Mouse (Mus musculus) cerebellum, adult 9-11 months (tissue): ENCODE results near the gene Snx27.

ENCODE experiments used
- DNase-seq: peaks from one replicate; pipeline ENCODE4 v3.0.0; 2022

Gene Snx27

GRCm38 (mm10) chr3:94582456-94582891, at the start of gene Snx27:
TSS of gene Snx27 (minus strand) at chr3:94582716.
- DNase-seq = peak; percentile 93

- no peak for DNase-seq
Measured at GRCm38 (mm10) chr3:94629876-94630275, 47.4 kb upstream of the Snx27 start.

- DNase-seq = no peak
Measured at GRCm38 (mm10) chr3:94628712-94629111, 46.2 kb upstream of the Snx27 start.

DNA sequence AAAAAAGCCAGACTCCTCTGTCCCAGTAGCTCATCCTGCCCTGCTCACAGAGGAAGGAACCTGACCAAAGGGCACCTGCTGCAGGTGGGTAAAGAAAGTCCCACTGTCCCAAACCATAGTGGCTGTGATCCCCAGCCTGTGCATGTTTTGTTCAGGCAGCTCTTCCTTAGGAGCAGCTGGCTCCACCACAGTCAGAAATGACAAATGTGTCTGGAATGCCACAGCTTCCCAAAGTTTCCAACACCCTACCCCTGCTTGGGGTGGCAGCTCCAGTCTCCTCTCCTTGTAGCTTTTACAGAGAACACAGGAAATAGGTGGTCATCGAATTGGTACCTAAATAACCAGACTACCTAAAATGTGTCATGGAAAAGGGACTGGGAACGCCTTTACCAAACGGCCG, 41.8 kb upstream of the Snx27 start:
- no peak for DNase-seq

DNA sequence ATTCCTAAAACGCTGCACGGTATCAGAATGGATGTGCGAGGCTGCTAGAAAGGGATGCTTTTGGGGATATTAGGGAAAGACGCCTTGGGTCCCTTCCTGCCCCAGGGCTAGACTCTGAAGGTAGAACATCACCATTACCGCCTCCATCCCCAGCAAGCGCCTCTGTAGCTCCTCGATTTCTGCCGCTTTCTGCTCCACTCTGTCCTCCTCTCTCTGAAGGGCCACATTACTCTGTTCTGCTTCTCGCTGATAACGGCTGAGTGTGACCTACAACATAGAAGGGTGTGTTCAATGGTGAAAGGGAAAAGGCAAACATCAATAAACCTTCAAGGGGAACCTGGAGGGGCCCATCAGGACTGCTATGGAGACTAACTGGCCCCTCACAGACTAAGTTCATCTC, 40.0 kb upstream of the Snx27 start:
- DNase-seq = no peak

DNA sequence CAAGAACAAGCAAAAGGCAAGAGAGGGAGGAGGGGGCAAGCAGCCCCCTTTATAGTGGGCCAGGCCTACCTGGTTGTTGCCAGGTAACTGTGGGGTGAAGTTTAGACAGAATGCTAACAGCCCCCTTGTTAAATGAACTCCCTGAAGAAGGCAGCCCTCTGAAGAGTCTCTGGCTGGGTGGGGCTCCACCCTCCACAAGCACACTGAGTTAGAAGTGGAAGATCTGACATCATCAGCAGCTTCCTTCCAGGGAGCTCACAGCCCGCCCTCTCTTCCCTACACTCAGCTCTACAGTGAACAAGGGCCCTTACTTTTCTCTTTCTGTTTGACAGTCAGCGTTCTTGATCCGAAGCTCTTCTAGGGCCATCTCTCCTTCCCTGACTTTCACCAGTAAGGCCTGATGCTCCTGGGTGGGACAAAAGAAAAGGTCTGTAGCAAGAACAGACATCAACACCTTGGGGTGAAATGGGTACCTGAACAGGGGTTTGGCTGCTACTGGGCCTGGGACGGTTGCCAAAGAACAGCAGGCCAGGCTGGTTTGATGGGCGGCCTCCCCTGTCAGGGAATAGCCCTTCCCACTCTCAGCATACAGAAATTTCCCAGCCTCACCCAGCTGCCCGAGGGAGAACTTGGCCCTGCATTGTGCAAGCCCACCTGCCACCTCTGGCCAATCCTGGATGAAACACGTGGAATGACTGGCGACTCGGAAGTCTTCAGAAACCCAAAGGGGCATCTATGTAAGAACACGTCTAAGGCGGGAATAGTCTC, 39.4 kb upstream of the Snx27 start:
- no peak for DNase-seq

- peak; percentile 29 for DNase-seq
Measured at GRCm38 (mm10) chr3:94616717-94617116, 34.2 kb upstream of the Snx27 start.

DNA sequence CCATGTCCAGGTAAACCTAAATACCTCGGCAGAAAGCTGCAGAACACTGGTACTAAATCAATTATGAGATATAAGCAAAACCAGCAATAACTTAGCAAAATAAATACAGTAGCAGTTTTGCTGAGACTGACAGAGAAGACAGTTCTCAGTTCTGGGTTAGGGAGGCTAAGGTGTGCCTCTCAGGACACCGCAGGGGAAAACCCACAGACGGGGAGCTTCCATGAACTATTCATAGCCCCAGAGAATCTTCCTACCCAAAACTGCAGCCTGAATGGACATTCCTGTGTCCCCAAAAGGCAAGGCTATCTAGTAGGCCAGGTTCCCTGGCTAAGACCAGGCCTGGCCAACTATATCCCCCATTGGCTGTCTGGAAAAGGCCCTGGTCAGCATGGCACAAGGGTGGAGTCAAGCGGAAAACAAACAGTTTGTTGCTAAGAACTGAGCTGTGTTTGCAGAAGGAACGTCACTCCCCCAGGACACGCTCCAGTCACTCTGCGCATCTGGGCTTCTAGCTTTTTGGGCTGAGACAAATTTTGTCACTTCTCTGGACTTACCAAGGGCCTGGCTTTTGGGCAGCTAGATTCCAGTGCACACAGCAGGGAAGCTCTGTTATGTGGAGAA, 30.9 kb upstream of the Snx27 start:
- DNase-seq = no peak

DNA sequence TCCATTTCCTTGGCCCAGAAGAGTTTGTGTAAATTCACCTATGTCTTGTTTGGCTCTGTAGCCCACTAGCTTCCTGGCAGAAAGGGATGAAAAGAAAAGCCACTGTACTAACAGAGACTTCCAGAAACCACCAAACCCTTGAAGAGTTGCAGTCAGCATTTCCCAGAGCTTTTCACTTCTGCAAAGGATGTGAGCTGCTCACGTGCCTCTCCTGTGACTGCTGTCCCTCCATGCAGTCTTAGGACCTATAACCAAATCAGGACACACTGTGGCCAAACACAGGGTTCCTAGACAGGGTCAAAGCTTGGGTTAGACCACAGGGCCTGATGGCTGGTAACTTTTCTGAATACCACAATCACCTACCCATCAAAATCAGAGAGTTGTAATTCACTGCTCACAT, 29.8 kb upstream of the Snx27 start:
- no peak for DNase-seq

DNA sequence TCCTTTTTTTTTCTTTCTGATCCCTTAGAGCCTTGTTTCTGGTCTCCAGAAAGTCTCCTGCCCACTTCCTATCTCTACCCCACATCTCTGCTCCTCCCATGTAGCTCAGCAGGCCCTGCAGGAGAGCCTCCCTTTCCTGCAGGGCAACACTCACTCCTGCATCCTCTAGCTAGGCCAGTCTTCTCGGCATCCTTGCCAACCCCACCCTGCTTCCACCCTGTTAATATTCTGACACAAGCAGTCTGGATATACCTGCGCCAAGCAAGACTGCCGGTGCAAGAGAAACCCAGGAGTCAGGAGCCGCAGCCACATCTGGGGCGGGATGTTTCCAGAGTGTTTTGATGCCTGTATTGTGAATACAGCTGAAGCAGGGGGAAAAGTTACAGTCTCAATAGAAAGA, 29.3 kb upstream of the Snx27 start:
- no peak for DNase-seq

- peak; percentile 29 for DNase-seq
Measured at GRCm38 (mm10) chr3:94611343-94611742, 28.8 kb upstream of the Snx27 start.

- DNase-seq = no peak
Measured at GRCm38 (mm10) chr3:94610581-94610980, 28.1 kb upstream of the Snx27 start.

- DNase-seq = no peak
Measured at GRCm38 (mm10) chr3:94609621-94610020, 27.1 kb upstream of the Snx27 start.

DNA sequence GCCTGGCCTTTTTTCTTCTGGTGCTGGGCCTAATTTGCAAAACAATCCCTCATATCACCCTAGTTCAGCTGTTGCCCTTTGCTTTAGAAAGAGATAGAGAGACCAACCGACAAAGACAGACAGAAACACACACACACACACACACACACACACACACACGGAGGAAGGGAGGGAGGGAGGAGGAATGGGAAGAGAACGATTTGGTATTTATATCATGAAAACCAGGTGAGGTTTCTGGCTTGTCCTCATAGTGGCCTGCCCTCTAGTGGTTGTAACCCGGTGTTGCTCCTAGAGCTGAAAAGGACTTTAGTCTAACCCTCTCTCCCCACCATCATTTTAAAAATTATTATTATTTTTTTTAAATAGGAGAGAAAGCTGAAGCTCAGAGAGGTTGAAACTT, 19.4 kb upstream of the Snx27 start:
- DNase-seq = peak; percentile 67

GRCm38 (mm10) chr3:94597224-94597779, 14.8 kb upstream of the Snx27 start:
- DNase-seq = no peak

DNA sequence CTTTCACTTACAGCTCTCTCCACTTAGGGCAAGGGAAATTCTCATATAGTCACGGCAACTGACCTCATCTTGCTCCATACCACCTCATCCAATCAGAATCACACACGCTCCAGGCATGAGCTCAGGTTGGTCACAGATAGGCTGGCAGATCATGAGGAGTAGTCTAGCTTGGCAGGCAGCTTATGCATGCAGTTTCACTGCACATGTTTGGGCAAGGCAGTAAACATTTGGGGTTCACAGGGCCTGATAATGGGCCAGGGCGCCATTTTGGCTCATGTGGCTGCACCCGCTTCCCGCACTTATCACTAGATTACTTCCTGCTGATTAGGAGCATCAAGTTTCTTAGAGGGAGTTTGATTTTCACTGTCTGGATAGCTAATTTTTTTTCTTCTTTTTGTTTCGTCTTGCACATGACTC, 13.4 kb upstream of the Snx27 start:
- DNase-seq = no peak

DNA sequence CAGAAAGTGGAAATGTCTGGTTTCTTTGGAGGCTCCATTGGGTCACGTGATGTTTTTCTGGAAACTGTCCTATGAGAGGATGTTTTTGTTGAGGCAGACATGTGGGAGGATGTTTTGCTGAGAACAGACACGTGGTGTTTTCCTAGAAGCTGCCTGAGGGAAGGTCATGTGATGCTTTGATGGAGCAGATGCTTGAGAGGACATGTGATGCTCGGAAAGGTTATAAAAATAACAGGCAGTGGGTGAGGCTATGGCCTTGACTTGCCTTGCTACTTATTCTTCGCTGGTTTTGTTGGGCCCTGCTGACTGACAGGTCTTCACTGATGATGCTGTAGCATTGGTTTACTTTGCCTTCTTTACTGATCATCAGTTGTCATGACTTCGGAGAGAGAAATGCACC, 8.6 kb upstream of the Snx27 start:
- DNase-seq = no peak

DNA sequence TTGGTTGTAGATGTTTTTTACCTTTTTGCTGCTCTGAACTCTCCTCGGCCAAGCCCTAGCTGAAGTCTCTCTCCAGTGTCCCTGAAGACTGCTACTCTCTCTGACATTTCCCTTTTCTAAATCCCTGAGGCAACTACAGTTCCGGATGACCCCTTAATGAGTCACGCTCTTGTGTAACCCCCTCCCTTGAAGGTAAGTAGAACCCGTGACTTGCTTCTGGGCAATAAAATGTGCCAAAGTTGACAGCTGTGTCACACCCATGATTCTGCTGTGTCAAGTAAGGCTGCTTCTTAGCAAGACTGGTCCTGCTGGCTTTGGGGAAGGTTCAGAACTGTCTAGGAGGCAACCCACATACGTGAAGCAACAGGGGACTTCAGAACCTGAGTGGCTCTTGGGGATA, 5.4 kb upstream of the Snx27 start:
- DNase-seq = no peak

DNA sequence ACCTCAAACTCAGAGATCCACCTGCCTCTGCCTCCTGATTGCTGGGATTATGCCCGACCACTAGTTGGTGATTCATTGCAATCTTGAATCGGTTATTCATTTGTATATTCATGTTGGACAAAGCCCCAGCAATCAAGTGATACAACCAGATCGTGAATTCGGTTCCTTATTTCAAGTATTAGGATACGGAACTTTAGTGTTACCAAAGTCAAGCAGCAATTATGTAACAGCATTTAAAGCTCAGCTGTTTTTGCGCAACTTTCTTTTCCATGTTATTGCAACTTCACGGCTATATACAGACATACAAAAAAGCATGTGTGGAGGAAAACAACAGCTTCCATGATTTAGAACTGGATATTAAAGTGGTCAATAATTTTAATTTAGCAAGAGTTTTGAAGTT, 428 bp upstream of the Snx27 start:
- no peak for DNase-seq

DNA sequence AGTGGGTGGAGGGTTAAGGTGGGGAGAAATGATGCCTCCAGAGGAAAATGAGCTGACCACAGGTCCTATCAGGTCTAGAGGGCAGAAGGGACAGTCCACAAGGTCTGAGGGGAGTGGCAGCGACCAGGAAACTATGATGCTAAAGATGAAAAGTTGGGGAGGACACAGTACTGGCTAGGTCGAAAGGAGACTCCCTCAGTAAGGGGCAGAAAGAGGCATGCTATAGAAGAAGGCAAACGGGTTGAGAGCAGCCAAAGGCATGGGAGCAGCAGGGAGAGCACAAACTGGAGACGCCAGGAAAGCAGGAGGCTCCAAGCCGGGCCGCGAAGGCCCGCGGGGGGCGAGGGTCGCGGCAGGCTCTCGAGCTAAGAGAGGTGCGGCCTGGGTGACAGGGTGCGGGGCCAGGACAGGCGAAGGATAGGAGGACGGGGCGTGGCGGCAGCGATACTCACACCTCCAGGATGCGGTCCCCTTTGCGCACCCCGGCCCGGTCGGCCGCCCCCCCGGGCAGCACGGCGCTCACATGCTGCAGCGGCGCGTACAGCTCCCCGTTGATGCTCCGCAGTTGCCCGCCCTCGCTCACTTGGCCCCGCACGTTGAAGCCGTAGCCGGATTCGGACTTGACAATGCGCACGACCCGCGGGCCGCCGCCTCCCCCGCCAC, 592 bp downstream of the Snx27 start:
- no peak for DNase-seq

DNA sequence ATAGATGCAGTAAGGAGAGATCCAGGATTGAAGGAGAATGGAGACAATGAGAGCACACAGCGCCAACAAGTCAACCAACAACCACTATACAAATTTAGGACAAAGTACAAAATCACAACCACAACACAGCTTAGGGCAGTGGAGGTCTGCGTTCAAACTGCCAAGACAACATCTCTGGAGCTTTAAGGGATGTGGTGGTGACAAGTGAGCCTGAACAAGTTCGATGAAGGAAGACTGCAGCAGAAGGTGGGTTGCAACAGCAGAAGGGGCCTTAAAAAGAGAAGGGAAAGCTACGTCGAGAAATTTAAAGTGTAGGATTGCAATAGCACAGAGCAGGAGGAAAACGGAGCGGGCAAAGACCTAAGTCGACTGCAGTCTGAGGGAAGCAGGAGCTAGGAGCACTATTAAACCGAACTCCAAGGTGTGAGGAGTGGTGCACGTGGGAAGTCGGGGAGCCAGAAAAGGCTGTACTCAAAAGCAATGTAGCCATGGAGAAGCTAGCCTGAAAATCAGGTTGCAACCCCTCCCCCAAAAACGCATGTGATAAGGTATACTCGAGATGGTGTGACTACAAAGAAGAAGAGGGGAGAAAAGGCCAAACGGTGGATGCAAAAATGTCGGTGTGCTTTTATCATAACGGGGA, 1.3 kb downstream of the Snx27 start:
- DNase-seq = peak; percentile 46

- no peak for DNase-seq
Measured at GRCm38 (mm10) chr3:94574506-94574905, 8.0 kb downstream of the Snx27 start.

- DNase-seq = no peak
Measured at GRCm38 (mm10) chr3:94567242-94567641, 15.3 kb downstream of the Snx27 start.
